Mouse (Mus musculus) adipocyte (in vitro differentiated cells): ENCODE data around the gene Stx8.
A peak's percentile ranks its signal among the peaks of the same experiment; 100 is the strongest.

Experiments
- DNase-seq: peaks from one replicate; pipeline ENCODE4 v3.0.0-alpha.2; 2016; ENCODE audit warnings: low spot score

The Stx8 gene

DNA sequence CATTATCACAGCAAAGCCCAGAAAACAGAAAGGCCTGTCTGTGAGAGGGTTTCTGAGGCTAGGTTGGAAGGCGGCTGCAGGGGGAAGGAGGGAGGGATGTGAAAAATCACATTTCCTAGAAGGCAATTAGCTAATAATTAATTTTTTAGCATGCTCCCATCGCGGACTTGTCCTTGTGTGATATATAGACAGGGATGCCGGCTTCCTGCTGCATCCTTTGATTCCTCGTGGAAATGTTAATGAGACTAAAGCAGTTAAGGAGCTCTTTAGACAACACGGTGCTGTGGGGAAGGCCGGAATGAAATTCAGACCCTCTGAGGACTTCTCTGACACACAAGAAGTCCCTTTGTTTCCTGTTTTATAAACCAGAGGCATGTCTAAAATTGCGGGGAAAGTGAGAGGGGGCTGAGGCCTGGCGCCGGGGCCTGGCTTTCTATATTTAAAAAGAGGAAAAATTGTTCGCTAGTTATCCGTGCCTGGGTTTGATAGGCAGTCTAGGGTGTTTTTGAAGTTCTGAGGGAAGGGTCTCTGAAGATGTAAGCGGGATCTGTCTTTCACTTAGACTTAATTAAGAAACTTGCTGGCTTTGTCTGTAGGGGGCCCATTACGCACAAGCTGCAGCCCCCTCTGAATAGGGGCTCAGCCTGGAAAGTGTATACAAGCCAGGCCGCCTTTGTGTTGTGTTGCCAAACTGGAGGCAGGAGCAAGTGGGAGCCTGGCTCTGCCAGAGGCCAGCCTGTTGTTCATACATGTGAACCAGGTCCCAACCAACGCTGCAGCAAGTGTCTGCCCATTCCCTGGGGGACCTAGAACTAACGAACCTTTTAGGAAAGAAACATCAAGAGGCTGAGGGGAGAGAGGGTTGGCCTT is 179.8 kb downstream of the Stx8 start:
- DNase-seq = no peak

DNA sequence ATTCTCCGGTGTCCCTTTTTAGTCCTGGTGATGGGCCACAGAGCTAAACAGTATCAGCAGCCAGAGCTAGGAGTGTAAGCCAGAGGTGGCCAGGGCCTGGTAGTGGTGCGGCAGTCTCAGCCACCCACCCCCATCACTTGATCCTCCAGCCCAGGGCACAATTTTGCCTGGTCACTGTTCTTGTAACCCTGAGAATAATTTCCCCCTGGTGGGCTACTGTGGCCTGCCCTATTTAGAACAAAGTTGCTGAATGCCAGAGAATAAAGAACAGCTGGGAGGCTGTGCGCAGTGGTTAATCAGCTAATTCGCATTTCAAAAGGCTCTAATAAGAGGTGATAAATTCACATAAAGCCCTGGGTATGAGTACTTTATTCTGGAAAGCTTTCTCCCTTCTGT is 180.5 kb downstream of the Stx8 start:
- DNase-seq = no peak

DNA sequence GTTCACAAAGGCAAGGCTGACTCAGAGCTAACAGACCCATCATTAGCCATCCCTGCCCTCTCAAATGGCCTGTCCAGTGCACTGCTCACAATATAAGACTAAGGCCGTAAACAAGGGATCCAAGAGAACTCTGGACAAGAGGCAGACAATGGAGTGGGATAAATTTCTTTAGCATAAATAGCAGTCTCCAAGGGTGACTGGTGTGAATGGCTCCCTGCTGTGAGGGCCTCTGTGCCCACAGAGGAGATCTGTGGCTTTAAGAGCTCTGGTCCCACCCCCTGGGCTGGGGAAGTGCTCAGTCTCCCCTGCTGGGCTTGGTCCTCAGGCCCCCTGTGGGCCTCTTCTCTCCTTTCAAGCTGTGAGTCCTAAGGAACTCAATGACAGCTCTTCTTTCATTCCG is 184.9 kb downstream of the Stx8 start:
- DNase-seq = no peak

DNA sequence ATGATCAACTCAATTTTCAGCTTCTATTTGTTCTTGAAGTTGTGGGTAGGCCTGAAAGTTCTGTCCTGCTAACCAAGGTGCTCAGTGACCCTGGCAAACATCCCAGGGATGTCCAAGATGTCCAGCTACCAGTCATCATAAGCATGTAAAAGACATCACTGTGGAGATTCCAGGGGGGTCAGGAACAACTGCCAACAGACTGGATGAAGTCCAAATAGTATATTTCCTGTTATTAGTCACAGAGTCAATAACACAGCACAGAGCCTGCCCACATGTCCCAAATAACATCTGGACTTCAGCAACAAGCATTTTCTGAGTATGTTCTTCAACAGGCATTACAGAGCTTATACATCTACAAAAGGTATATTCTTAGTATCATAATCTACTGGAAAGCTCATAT is 189.8 kb downstream of the Stx8 start:
- no peak for DNase-seq

DNA sequence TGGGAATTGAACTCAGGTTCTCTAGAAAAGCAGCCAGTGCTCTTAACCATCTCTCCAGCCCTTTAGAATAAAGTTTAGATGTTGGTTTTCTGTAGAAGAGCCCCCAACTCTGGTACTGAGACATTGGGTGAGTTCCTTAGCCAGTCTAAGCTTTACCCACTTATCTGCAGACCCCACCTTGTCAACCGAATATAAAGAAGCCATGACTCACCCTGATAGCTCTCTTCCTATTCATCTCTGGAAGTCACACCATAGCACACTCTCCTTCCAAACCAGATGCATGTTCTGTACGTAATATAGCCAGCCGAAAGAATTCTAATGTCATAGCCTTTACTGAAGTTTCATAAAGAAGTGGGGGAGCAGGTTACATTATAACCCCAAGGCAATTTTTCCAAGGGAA is 192.2 kb downstream of the Stx8 start:
- no peak for DNase-seq

DNA sequence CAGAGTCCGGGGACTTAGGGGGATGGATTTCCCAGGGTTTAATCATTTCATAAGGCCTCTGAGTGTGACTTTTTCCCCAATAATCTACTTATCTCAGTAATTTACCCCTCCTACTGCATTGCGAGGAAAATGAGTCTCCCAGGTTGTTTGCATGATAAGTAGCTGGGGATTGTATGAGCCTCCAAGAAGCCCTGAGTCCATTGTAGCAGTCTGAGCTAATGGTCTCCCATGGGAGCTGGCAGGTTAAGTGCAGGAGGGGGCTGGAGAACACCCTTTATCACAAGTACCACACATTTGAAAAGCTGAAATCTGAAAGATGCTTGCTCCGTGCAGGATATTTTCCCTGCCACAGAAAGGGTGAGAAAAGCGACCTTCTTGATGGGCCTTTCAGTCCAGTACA is 193.9 kb downstream of the Stx8 start:
- no peak for DNase-seq

DNA sequence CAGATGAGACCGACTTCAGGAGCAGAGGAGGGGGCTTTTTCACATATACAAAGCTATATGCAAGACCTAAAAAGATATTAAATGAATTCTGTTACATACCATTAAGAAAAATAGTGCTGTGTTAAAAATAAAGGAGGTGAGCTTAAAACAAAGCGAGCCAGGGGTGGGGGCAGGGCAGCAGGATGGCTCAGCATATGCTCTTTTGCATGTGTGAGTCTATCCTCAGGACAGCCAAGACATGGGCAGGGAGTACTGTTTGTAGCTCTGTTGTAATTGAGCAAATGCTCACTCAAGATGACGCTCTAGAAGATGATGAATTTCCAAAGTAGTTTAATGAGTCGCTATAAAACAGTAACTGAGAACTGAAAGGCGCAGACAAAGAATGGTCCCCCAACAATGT is 198.4 kb downstream of the Stx8 start:
- no peak for DNase-seq

DNA sequence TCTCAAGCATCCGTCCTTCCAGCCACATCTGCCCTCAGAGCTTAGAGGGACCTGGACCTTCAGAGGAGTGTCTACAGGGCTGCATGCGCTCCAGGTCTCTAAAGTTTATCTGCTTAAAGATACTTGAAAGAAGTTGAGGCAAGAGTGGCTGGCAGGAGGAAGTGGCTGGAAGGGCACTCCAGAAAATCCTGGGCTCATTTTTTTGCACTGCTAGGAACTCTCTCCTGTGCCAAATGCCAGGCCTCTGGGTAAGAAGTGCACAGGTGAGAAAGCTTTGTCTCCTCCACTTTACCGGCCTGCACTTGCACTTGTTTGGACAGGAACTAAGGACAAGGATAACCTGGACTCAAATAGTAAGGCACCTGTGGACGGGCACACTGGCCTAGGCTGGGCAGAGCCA is 202.4 kb downstream of the Stx8 start:
- DNase-seq = no peak

DNA sequence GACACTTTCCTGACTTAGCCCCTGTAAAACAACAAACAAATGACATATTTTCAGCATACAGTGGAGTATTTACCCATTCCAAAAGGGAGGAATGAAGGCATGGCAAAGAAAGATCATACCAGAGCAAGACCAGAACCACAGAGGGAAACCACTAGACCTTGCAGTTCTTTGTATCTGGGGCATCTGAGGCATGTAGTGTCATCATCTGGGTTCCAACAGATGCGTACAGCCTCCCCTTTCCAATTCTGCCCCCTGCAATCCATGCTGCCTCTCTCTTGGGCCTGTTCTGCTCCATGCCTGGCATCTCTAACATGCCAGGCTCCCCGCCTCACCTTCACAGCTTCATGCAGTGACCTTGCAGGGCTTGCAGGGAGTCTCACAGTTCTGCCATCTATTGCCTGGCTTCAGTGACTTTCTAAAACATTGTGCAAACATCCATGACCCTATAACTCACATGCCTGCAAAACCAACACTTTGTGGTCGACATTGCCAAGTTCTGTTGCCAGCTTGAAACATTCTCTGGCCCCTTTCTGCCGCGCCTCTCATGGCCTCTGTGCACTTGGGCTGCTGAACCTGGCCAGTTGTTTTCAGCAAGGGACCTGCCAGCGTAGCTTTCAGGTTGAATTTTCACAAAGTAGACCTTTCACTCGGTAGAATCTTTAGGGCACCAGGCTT is 206.1 kb downstream of the Stx8 start:
- peak; percentile 66 for DNase-seq

DNA sequence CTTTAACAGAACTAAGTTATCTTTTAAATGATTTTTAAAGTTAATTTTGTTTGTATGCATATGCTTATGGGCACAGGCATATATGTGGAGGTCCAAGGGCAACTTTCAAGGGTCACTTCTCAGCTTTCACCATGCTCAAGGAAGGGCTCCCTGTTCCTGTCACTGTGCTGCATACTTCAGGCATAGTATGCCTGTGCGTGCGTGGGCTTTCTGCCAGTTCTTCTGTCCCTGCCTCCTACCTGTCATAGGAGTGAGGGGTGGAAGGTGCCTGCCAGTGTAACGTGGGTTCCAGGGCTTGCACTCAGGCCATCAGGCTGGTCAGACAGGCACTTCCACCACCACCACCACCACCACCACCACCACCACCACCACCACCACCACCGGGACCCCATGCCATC is 206.7 kb downstream of the Stx8 start:
- DNase-seq = no peak

DNA sequence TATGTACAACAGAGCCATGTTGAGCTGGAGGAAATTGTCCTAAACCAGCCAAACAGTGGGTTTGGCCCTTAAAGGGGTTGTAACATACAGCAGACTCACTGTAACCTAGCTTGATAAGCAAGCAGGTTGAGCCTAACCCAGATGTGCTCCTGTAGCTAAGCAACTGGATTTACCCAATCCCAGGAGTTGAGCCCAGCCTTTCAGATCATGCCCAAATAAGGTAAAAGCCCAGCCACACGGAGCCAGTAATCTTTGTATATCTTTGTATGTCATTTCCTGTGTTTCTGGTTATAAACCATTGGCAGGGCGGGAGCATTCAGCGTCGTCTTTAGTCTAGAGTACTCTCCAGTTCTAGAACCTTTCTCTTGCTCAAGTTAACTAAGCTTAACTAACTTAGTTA is 210.6 kb downstream of the Stx8 start:
- DNase-seq = peak; percentile 14

DNA sequence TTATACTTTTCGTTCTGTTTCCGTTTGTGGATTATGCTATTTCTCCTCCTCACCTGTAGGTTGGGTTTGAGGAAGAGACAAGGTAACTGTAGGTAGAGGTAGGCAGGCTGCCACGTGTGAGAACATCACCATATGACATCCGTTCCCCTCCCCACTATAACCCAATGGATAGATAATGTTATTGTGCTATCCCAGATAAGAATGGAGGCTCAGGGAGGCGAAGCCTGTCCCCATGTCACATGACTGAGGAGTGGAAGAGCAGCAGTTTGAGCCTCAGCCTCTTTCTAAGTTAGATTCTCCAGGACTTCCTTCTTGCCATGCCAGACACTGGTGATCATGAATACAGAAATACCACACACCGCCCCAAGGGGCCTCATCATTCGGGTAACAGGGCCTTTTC is 211.4 kb downstream of the Stx8 start:
- DNase-seq = no peak

DNA sequence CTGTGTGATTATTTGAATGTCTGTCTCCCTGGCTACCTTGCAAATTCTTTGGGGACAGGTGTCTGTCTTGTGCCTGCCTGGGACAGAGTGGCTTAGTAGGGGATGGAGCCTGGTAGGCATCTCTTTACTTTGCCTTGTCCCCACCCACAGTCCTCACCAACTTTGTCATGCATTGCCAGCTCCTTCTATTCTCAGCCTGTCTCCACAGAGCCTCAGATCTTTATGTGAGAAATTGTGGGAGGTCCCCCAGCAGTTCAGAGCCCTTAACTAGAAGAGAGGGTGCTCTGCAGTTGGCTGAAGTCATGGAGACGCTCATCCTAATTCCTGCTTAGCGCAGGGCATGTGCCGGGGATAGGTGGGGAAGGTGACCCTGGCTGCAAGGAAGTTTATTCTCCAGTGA is 219.7 kb downstream of the Stx8 start:
- no peak for DNase-seq

DNA sequence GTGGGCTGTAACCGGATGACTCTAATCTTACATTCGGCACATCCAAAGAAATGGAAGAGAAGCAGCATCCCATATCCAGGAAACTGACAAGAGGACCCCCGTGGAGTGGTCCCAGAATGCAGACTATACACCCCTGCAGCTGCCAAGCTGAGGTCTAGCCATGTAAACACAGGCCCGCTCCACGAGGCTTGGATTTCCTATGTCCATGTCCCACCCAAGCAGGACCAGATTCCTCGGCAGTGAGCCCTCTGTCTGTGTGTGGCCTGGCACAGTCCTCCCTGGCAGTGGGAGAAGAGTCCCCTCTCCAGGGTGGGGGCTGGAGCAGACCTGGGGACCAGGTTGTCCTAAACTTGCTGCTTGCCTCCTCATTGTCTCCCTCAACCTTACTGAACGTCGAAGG is 221.2 kb downstream of the Stx8 start:
- no peak for DNase-seq

DNA sequence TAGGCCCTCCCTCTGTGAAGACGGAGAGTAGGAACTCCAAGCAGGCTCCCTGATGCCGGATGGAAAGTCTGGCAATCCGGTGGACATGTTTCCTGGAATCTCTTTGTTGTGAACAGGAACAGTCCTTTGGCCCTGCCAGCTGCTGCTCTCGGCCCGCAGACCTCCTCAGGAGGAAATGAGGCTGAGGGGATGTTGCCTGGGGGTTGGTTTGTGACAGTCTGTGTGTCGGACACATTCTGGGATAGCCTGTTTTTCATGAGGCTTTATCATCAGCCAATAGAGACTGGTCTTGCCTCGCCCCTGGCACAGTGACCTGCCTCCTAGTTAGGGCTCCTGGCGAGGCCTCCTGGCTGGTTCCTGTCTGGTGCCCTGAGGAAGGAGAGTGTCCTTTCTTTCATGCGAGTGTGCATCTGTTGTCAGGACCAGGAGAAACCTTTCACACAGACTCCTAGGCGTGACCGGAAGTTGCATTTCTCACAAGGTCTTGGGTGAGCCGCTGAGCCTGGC is 222.8 kb downstream of the Stx8 start:
- DNase-seq = peak; percentile 72

DNA sequence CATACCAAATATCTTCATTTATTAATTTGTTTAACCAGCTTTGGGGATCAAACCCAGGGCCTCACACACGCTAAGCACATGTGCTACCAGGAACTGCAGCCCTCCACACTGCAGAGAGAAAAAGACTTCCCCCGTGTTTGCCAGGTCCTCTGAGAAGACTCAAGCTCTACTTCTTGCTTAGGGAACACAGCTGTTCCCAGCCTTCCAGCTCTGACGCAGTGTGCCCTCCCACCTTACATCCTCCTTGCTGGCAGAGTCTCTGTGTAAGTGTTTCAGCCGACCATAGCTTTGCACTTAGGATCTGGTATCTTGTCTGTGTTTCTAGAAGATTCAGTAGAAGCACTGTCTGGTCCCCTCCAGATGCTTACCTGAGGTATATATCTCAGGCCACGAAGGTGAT is 224.9 kb downstream of the Stx8 start:
- DNase-seq = no peak

DNA sequence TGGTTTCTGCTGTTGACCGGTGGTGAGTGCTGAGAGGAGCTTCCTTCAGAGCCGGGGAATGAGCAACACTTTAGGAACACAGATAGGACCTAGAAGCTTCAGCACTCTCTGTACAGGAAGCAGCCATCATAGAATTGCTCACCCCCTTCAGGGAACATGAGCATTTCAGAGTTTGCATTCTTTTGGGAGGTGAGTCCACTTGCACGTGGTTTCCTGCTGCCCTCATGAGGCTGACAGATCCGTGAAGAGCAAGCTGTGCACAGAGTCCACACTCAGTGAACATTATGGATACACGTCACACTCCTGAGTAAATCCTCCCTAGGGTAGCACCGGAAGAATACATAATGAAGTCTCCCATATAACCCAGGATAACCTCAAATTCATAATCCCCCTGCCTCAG is 229.2 kb downstream of the Stx8 start:
- DNase-seq = no peak

DNA sequence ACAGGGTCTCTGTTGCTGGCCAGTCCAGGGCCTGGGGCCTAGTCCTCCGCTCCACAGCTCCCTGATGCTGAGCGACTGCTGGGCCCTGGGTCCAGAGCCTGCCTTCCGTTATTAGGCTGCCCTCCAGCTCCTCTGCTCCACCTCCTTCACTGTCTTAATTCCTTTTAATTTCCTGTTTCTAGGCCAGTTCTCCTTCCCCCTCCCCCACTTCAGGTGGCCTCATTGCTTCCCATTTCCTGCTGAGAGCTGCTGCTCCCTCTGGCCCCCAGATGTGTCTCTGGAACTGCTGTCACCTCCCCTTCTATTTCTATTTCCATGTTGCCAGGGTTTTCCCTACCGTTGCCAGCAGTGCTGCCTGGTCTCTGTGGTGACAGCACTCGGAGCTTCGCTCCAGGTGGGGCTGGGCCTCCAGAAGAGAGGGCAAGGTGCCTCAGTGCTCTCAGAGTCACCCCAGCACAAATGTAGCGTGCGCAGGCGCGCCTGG is 229.7 kb downstream of the Stx8 start:
- no peak for DNase-seq

DNA sequence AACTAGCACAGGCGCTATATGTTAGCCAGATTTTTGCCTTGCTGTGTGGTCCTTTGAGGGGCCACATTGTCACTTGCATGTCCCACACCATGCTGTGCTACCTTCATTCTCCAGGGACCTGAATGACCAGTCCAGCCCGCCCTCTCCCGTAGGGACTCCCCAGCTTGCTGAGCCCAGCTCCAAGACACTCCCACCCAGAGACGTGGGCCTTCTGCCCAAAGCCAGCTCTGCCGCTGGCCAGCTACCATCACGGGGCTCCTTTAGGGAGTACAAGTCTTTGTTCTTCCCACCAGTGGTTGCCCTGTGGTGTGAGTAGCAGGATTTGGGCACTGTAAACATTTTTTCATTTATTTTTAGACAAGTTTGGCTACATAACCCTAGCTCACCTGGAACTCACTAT is 230.6 kb downstream of the Stx8 start:
- peak; percentile 58 for DNase-seq

DNA sequence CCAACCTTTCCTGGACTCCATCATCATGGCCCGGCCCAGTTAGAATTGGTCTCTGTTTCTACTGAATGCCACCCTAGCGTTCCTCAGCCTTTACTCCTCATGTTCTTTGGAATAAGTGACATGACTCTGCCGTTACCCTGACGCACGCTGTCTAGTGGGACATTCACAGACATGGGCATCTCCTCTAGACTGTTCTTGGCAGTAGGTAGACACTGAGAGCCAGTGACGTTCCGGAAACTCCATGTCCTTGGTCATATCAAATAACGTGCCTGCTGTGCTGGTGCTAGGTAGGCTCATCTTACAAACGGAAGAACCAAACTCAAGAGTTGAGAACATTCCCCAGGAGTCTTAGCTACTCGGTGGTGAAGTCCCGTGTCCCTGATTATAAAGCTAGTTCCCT is 231.5 kb downstream of the Stx8 start:
- no peak for DNase-seq

DNA sequence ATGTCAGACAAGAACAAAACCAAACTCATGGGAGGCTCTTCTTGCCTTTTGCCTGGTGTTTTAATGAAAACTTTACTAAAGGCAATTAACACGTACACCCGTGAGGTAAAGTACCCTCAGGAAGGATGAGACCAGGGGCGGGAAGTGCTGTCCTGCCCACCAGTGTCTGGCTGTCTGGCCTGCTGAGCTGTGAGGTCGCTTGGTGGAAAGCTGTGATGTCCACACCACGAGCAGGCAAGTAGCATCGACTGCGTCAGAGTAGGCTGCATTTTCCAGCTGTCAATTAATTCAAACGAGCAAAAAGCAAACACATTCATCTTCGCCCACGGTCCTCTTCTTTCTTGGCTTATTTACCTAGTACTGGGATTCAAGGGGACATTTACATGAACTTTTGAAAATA is 232.7 kb downstream of the Stx8 start:
- DNase-seq = no peak

DNA sequence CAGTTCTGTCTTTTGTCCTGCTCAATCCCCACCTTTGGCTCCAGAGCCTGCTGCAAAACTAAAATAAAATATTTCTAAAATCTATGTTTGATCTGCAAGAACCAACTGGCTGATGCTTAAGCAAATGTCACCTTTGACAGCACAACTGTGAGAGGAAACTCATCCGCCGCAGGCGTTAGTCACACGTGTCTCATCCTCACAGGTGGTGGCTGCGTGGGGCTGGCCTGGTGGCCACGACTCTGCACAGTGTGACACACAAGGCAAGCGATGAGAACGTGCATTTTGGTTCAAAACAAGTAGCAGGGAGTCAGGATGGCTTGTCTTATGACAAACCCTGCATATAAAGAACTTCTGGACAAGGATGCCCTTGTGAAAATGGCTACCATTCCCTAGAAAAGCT is 233.1 kb downstream of the Stx8 start:
- no peak for DNase-seq

DNA sequence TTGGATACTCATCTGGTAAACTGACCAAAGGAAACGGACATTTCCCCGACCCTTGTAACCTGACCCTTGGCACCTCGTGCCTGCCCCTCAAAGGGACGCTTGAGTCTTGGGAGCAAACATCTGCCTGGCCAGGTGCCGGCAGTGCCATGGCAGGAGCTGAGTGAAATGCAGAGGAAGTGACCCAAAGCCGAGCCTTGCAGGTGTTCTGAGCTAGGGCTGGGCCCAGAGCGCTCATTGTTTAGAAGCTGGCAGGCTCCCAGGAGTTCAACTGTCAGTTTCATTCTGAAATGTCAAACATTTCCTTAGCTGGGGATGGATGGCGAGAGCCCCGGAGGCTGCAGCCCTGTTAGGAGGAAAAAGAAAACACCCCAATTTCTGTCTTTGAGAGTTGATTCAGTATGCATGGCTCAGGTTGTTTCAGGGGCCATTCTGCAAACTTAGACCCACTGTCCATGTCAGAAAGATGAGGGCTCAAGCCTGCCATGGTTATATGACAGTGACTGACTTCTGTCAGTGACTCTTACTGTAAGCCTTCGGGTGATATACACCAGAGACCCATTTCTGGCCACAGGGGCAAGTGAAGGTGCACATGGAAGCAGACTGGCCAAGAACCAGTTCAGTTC is 233.9 kb downstream of the Stx8 start:
- no peak for DNase-seq
